Mouse (Mus musculus) liver, embryonic 14.5 days (tissue): ENCODE data around the gene Eea1.

ENCODE experiments used
- CTCF ChIP-seq: IDR thresholded peaks from 2 replicates; pipeline ENCODE4 v1.5.1; 2016; ENCODE audit warnings: antibody characterized with exemption, low read depth, control low read depth
- EP300 ChIP-seq: IDR thresholded peaks from 2 replicates; pipeline ENCODE4 v1.6.1; 2016; ENCODE audit warnings: antibody characterized with exemption, low read depth

GRCm38 (mm10) chr10:96094559-96094958, 154.1 kb downstream of the Eea1 start:
- no peak for TF ChIP-seq CTCF
- TF ChIP-seq EP300, result no peak
